Mouse (Mus musculus): ENCODE measurements around the gene Themis3.

GRCm38 (mm10) chr17:66507049-66507954 lies 87.1 kb downstream of the Themis3 start:
- TF ChIP-seq CTCF (IDR thresholded peaks at IDR 0.05): no peak
- TF ChIP-seq EP300 (IDR thresholded peaks at IDR 0.05): no peak
